Mouse (Mus musculus) thymus, postnatal 0 days (tissue): ENCODE results near the gene Myh6. TPM values are rescaled to one million over a fixed set of nuclear protein-coding genes. Genes with fewer than 3 reads are reported as not detected.

Source experiments
- DNase-seq: peaks from one replicate; pipeline ENCODE4 v3.0.0-alpha.2; 2015; ENCODE audit warnings: low spot score
- microRNA counts: library from miRNA; unstranded; fragments of <30 nt; microRNA quantifications from one replicate; lab custom pipeline; 2015
- microRNA-seq: library from miRNA; unstranded; fragments of <30 nt; microRNA quantifications from one replicate; pipeline ENCODE4, GENCODE M21; 2016; ENCODE audit warnings: borderline number of aligned reads
- polyA plus RNA-seq: library from polyadenylated mRNA; unstranded; fragments of >200 nt; fragmentation: Nextera tagmentation; extraction: Ambion mirVana; gene quantifications from 2 replicates; pipeline ENCODE4 v1.2.1, GENCODE M21; 2015

Gene Myh6
- polyA plus RNA-seq, 1 experiment from 2014 or later, result 0.34 TPM

GRCm38 (mm10) chr14:54892200-54892599 is 74.5 kb downstream of the Myh6 start, which contains the start of gene Pabpn1:
Gene Pabpn1 (plus strand): TSS chr14:54892500.
- DNase-seq, result no peak

MicroRNA genes within 50 kb of the gene (microRNA counts, 519-probe panel; counts per million panel counts)
- microRNA mmu-miR-208a (lab: Ali Mortazavi, UCI), result 473 counts per million, percentile 71 among the panel's probes with 10 or more counts
- microRNA mmu-miR-208b (lab: Ali Mortazavi, UCI), result 473 counts per million, percentile 71 among the panel's probes with 10 or more counts

Small RNA genes lying within 50 kb of the gene (microRNA-seq; reads per million reads assigned to microRNA genes)
- gene Mir208a (2.5 reads per million), gene Mir208b (25.0 reads per million, percentile 30 among the genes with 10 or more reads in this experiment)

Other genes starting within 250 kb of the Myh6 start
- 0.94 and 1.2 TPM in 2 replicates for gene Slc7a8, start 185.0 kb downstream of the Myh6 start, polyA plus RNA-seq
- gene Rnf212b, start 152.8 kb downstream of the Myh6 start, polyA plus RNA-seq, result not detected in 2 replicates
- gene Homez, start 96.0 kb downstream of the Myh6 start, polyA plus RNA-seq, result 7.2 and 8.8 TPM in 2 replicates
- 1.8 and 2.2 TPM in 2 replicates for gene Ppp1r3e, start 89.4 kb downstream of the Myh6 start, polyA plus RNA-seq
- 1.5 and 1.7 TPM in 2 replicates for gene Bcl2l2, start 83.5 kb downstream of the Myh6 start, polyA plus RNA-seq
- gene Gm20521, start 83.5 kb downstream of the Myh6 start, polyA plus RNA-seq, result 1.2 TPM in 1 of 2 replicates, not detected in the other
- 91.7 and 109 TPM in 2 replicates for gene Pabpn1, start 74.4 kb downstream of the Myh6 start, polyA plus RNA-seq
- 4.1 and 4.3 TPM in 2 replicates for gene Slc22a17, start 53.8 kb downstream of the Myh6 start, polyA plus RNA-seq
- 8.2 and 9.2 TPM in 2 replicates for gene Efs, start 40.8 kb downstream of the Myh6 start, polyA plus RNA-seq
- not detected in 2 replicates for gene Il25, start 34.2 kb downstream of the Myh6 start, polyA plus RNA-seq
- gene Cmtm5, start 30.7 kb downstream of the Myh6 start, polyA plus RNA-seq, result 0.22 TPM in 1 of 2 replicates, not detected in the other
- not detected in 2 replicates for gene Gm17428, start 10.0 kb upstream of the Myh6 start, polyA plus RNA-seq
- gene Myh7, start 27.7 kb upstream of the Myh6 start, polyA plus RNA-seq, result 0.49 and 0.55 TPM in 2 replicates
- 128 and 129 TPM in 2 replicates for gene Ngdn, start 48.5 kb upstream of the Myh6 start, polyA plus RNA-seq
- gene Zfhx2, start 125.4 kb upstream of the Myh6 start, polyA plus RNA-seq, result 1.1 and 1.5 TPM in 2 replicates
- gene Thtpa, start 127.9 kb upstream of the Myh6 start, polyA plus RNA-seq, result 9.8 and 10.3 TPM in 2 replicates
- gene Ap1g2, start 139.7 kb upstream of the Myh6 start, polyA plus RNA-seq, result 32.0 and 38.3 TPM in 2 replicates
- gene Jph4, start 150.0 kb upstream of the Myh6 start, polyA plus RNA-seq, result 0.09 TPM in 2 replicates